Mouse (Mus musculus) stomach, postnatal 0 days (tissue): ENCODE measurements around the gene Tmem218. TPM values are rescaled to one million over a fixed set of nuclear protein-coding genes. Genes with fewer than 3 reads are reported as not detected.

Experiments used
- ATAC-seq: fragments of 200-750 bp; cut with Nextera tagmentation; 2 replicates; pipeline ENCODE4 v1.8.0; 2017; ENCODE audit not compliant: low FRiP score, low TSS enrichment
- DNase-seq: peaks from one replicate; pipeline ENCODE4 v3.0.0-alpha.2; 2016; ENCODE audit warnings: low spot score
- H3K27ac ChIP-seq: fragments of 300-500 bp; sonication (generic); replicated peaks from 2 replicates; pipeline ENCODE4 v1.5.1; 2014; ENCODE audit warnings: mild to moderate bottlenecking, control low read depth
- H3K27me3 ChIP-seq: fragments of 300-500 bp; sonication (generic); 2 replicates; pipeline ENCODE4 v1.6.1; 2014; ENCODE audit warnings: low read length; ENCODE audit not compliant: control insufficient read depth, insufficient read depth
- H3K36me3 ChIP-seq: fragments of 300-500 bp; sonication (generic); 2 replicates; pipeline ENCODE4 v1.6.1; 2014; ENCODE audit warnings: low read length, mixed read lengths; ENCODE audit not compliant: control insufficient read depth, insufficient read depth
- H3K4me1 ChIP-seq: fragments of 300-500 bp; sonication (generic); replicated peaks from 2 replicates; pipeline ENCODE4 v1.6.1; 2014; ENCODE audit warnings: antibody characterized with exemption; ENCODE audit not compliant: control insufficient read depth, insufficient read depth
- H3K4me2 ChIP-seq: fragments of 300-500 bp; sonication (generic); replicated peaks from 2 replicates; pipeline ENCODE4 v1.6.1; 2014; ENCODE audit warnings: low read depth, mild to moderate bottlenecking, control low read depth, moderate library complexity
- H3K4me3 ChIP-seq: fragments of 300-500 bp; sonication (generic); 2 replicates; pipeline ENCODE4 v1.5.1; 2014; ENCODE audit warnings: low read depth, low read length, control low read depth
- H3K9ac ChIP-seq: fragments of 300-500 bp; sonication (generic); 2 replicates; pipeline ENCODE4 v1.6.1; 2014; ENCODE audit warnings: mild to moderate bottlenecking, low read length, control low read depth, mixed read lengths
- H3K9me3 ChIP-seq: fragments of 300-500 bp; sonication (generic); 2 replicates; pipeline ENCODE4 v1.6.1; 2016; ENCODE audit warnings: low read length; ENCODE audit not compliant: control insufficient read depth
- CTCF ChIP-seq: IDR thresholded peaks from 2 replicates; pipeline ENCODE4 v1.5.1; 2016; ENCODE audit warnings: antibody characterized with exemption, low read depth, mild to moderate bottlenecking, moderate library complexity
- EP300 ChIP-seq: optimal IDR thresholded peaks from 2 replicates; pipeline ENCODE3; 2016; ENCODE audit warnings: antibody characterized with exemption
- WGBS: fragments of 180-500 bp; shearing (Covaris S2); extraction: QIAGEN DNeasy Blood & Tissue Kit; methylation state at CpG from one replicate; pipeline ENCODE4 v1.1.7; 2014; 5-methylcytosine and 5-hydroxymethylcytosine counted together
- polyA plus RNA-seq: library from polyadenylated mRNA; unstranded; fragments of >200 nt; fragmentation: Nextera tagmentation; extraction: Ambion mirVana; gene quantifications from 2 replicates; pipeline ENCODE4 v1.2.1, GENCODE M21; 2015

Gene Tmem218
- polyA plus RNA-seq, 1 experiment from 2014 or later: 7.3 TPM

GRCm38 (mm10) chr9:37255889-37256225 lies 47.8 kb downstream of the Tmem218 start:
- H3K36me3 ChIP-seq: no peaks in the 10 kb centered on the region
- ATAC-seq (peak; percentile 53; the same call in 1 of the 2 replicates), DNase-seq (peak; percentile 66)
- H3K4me1 ChIP-seq: peaks cover 2% of the 10 kb centered on the region; the same call in 1 of the 2 replicates
- 25% methylated on average over 7 of the region's 7 CpGs for WGBS
- H3K27ac ChIP-seq: no peak overlapping the region
- TF ChIP-seq EP300 (no peak), CTCF (peak; percentile 83)
- H3K9ac ChIP-seq: no peak overlapping the region
- H3K9me3 ChIP-seq: no peaks in the 10 kb centered on the region
- H3K27me3 ChIP-seq: no peaks in the 10 kb centered on the region; the same call in 1 of the 2 replicates
- peak overlapping the region; percentile 34 for H3K4me3 ChIP-seq
- peak overlapping the region; percentile 68 for H3K4me2 ChIP-seq

GRCm38 (mm10) chr9:37266622-37267021 lies 58.6 kb downstream of the Tmem218 start:
- no peak for ATAC-seq
- H3K36me3 ChIP-seq: no peaks in the 10 kb centered on the region
- WGBS: 81% methylated on average over 2 of the region's 2 CpGs
- no peak for DNase-seq
- H3K9ac ChIP-seq: no peak overlapping the region
- TF ChIP-seq EP300: no peak
- no peak for TF ChIP-seq CTCF
- no peak overlapping the region for H3K27ac ChIP-seq
- no peak overlapping the region for H3K4me3 ChIP-seq
- H3K9me3 ChIP-seq: no peaks in the 10 kb centered on the region
- no peaks in the 10 kb centered on the region for H3K4me1 ChIP-seq
- H3K27me3 ChIP-seq: no peaks in the 10 kb centered on the region
- no peak overlapping the region for H3K4me2 ChIP-seq

Other genes starting within 250 kb of the Tmem218 start
- 2.4 and 3.3 TPM in 2 replicates for gene Pknox2, start 60.8 kb upstream of the Tmem218 start, polyA plus RNA-seq
- gene Slc37a2, start 47.5 kb downstream of the Tmem218 start, polyA plus RNA-seq: 2.5 and 3.9 TPM in 2 replicates
- 2.2 TPM in 2 replicates for gene Ccdc15, start 140.2 kb downstream of the Tmem218 start, polyA plus RNA-seq
- 0.08 and 0.10 TPM in 2 replicates for gene Hepacam, start 159.1 kb downstream of the Tmem218 start, polyA plus RNA-seq
- 4.4 and 5.2 TPM in 2 replicates for gene Robo4, start 193.7 kb downstream of the Tmem218 start, polyA plus RNA-seq
- 0.02 and 0.11 TPM in 2 replicates for gene Robo3, start 225.0 kb downstream of the Tmem218 start, polyA plus RNA-seq